8 mouse cellular contexts compared by ENCODE assay signal in the genomic region with DNA sequence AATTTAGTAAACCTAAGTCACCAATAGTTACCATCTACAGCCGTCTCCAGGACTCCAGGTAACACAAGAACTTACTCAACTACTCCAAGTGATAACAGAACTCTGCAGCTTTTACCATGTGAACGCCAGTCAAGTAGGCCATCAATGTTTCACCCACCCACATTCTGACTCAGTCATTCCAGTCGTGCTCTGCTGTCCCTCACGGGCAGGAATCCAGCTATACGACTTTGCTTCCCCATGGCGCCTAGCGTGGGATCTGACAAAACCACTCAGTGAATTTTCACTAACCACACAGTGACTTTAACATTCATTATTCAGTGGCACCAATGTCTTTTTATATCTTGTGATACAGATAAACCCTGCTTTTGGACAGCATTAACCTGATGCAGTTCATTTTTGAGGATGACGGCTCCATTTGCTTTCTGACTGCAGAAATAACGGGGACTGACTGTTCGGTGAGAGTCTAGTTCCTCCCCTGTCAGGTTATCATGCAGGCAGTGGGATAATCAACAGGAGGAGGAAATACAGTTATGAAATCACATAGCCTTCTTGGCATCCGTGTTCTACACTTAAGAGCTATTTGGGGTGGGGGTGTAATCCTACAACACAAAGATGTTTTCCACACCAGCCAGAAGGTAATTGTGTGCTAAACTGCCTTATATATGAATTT.
DNase-seq lines count a peak whose midpoint lies in the region; ATAC-seq and TF ChIP-seq lines count a peak whose summit lies in the region.

No protein-coding gene starts in this region.

- H3K4me2 ChIP-seq in heart, embryonic 14.5 days (ENCODE audit: low read length): peak overlapping the region; percentile 88
- peak overlapping the region; percentile 75 for H3K4me2 ChIP-seq in forebrain, embryonic 12.5 days
- peak overlapping the region; percentile 48 for H3K4me2 ChIP-seq in limb, embryonic 15.5 days

- no peak for ATAC-seq in heart, embryonic 14.5 days (ENCODE audit: insufficient number of reproducible peaks, insufficient read depth, low FRiP score, low read depth)
- ATAC-seq in forebrain, embryonic 12.5 days (ENCODE audit: low FRiP score): no peak
- no peak for ATAC-seq in limb, embryonic 15.5 days (ENCODE audit: insufficient number of reproducible peaks, low FRiP score, low TSS enrichment, low read depth)

- peak in 1 of 2 experiments; percentile 33; a peak in 1 of 4 replicates for TF ChIP-seq POLR2A in MEL (IDR thresholded peaks at IDR 0.05; ENCODE audit: control insufficient read depth in 1 of 2, insufficient read depth in 1 of 2, low read depth in 1 of 2, low read length in 2 of 2, poor library complexity in 1 of 2)

- peak overlapping the region; percentile 10 to 82; a peak in 3 of 4 replicates for H3K4me3 ChIP-seq in heart, embryonic 14.5 days (ENCODE audit: control insufficient read depth in 1 of 2, insufficient read depth in 1 of 2, low read depth in 1 of 2, low read length in 2 of 2)
- peak overlapping the region; percentile 6 to 97; a peak in 3 of 4 replicates for H3K4me3 ChIP-seq in MEL (ENCODE audit: control insufficient read depth in 1 of 2, insufficient read depth in 1 of 2, low read depth in 2 of 2, low read length in 2 of 2)
- peak overlapping the region; percentile 93 for H3K4me3 ChIP-seq in forebrain, embryonic 12.5 days (replicated peaks)
- H3K4me3 ChIP-seq in limb, embryonic 15.5 days: peak overlapping the region; percentile 89

- H3K9ac ChIP-seq in heart, embryonic 14.5 days (ENCODE audit: low read length): peak overlapping the region; percentile 98
- H3K9ac ChIP-seq in MEL (ENCODE audit: control insufficient read depth, low read depth, low read length, poor library complexity, severe bottlenecking): peak overlapping the region; percentile 96
- peak overlapping the region; percentile 99; the same call in 1 of the 2 replicates for H3K9ac ChIP-seq in forebrain, embryonic 12.5 days
- H3K9ac ChIP-seq in limb, embryonic 15.5 days: no peak overlapping the region

- no peaks in the 10 kb centered on the region for H3K27me3 ChIP-seq in heart, embryonic 14.5 days (ENCODE audit: control insufficient read depth, insufficient read depth, low read length)
- no peaks in the 10 kb centered on the region for H3K27me3 ChIP-seq in MEL (ENCODE audit: control insufficient read depth in 1 of 2, insufficient read depth in 2 of 2, low read length in 2 of 2)
- no peaks in the 10 kb centered on the region for H3K27me3 ChIP-seq in forebrain, embryonic 12.5 days
- no peaks in the 10 kb centered on the region for H3K27me3 ChIP-seq in limb, embryonic 15.5 days

- intact Hi-C loops in heart, postnatal 36 days (cut with DNase I): no loop called here

- TF ChIP-seq EP300 in MEL (IDR thresholded peaks at IDR 0.05; ENCODE audit: low read depth in 1 of 2, low read length in 2 of 2): 0 out of 4 replicates have a peak, but pooled peaks of 1 of the 2 experiments have one; percentile 5

- peaks cover 29% of the 10 kb centered on the region for H3K79me2 ChIP-seq in MEL (ENCODE audit: control insufficient read depth, insufficient read depth, low read length, poor library complexity)

- no peak for TF ChIP-seq CTCF in MEL (IDR thresholded peaks at IDR 0.05 in 2 of 3, conservative IDR thresholded peaks at IDR 0.05 in 1 of 3; ENCODE audit: control insufficient read depth in 1 of 3, insufficient read depth in 1 of 3, low read depth in 2 of 3, low read length in 3 of 3, poor library complexity in 1 of 3, severe bottlenecking in 1 of 3)

- H3K36me3 ChIP-seq in heart, embryonic 14.5 days (ENCODE audit: control insufficient read depth, insufficient read depth, low read length): peaks cover 27% of the 10 kb centered on the region
- peaks cover 0 to 23% of the 10 kb centered on the region in 2 experiments; a peak in 3 of 4 replicates for H3K36me3 ChIP-seq in MEL (ENCODE audit: control insufficient read depth in 1 of 2, insufficient read depth in 2 of 2, low read length in 2 of 2)
- peaks cover 23% of the 10 kb centered on the region for H3K36me3 ChIP-seq in forebrain, embryonic 12.5 days (replicated peaks)
- peaks cover 28% of the 10 kb centered on the region for H3K36me3 ChIP-seq in limb, embryonic 15.5 days

- 21% methylated on average over 11 of the region's 11 CpGs for WGBS in heart, embryonic 14.5 days
- 85% methylated on average over 11 of the region's 11 CpGs for WGBS in forebrain, embryonic 12.5 days
- WGBS in limb, embryonic 15.5 days: 59% methylated on average over 11 of the region's 11 CpGs

- no peak for TF ChIP-seq RAD21 in MEL (IDR thresholded peaks at IDR 0.05; ENCODE audit: low read depth, low read length)

- peaks cover 2 to 29% of the 10 kb centered on the region in 2 experiments for H3K4me1 ChIP-seq in heart, embryonic 14.5 days (ENCODE audit: control insufficient read depth in 2 of 2, insufficient read depth in 2 of 2, low read length in 2 of 2)
- H3K4me1 ChIP-seq in MEL (ENCODE audit: control insufficient read depth in 1 of 2, insufficient read depth in 2 of 2, low read length in 2 of 2): peaks cover 4 to 14% of the 10 kb centered on the region in 2 experiments; a peak in 3 of 4 replicates
- peaks cover 26% of the 10 kb centered on the region for H3K4me1 ChIP-seq in forebrain, embryonic 12.5 days
- H3K4me1 ChIP-seq in limb, embryonic 15.5 days: peaks cover 17% of the 10 kb centered on the region

- DNase-seq in heart, postnatal 36 days: no peak
- peak; percentile 74 for DNase-seq in MEL (ENCODE audit: low read depth, low spot score)
- no peak for DNase-seq in spleen, postnatal 14 days (ENCODE audit: low spot score in 2 of 2)
- DNase-seq in cerebellum, postnatal 36 days: no peak
- DNase-seq in ovary, postnatal 36 days (ENCODE audit: low spot score): no peak

- peak overlapping the region; percentile 72 to 98 for H3K27ac ChIP-seq in heart, embryonic 14.5 days (replicated peaks in 1 of 2; ENCODE audit: control insufficient read depth in 1 of 2, insufficient read depth in 1 of 2, low read depth in 2 of 2, low read length in 2 of 2)
- H3K27ac ChIP-seq in MEL (ENCODE audit: control insufficient read depth, low read depth, low read length): peak overlapping the region; percentile 5; the same call in 1 of the 2 replicates
- no peak overlapping the region for H3K27ac ChIP-seq in forebrain, embryonic 12.5 days
- peak overlapping the region; percentile 100; the same call in 1 of the 2 replicates for H3K27ac ChIP-seq in limb, embryonic 15.5 days

- no peaks in the 10 kb centered on the region for H3K9me3 ChIP-seq in heart, embryonic 14.5 days (ENCODE audit: control insufficient read depth, low read length)
- H3K9me3 ChIP-seq in MEL (replicated peaks; ENCODE audit: insufficient read depth, low read length): no peaks in the 10 kb centered on the region
- no peaks in the 10 kb centered on the region for H3K9me3 ChIP-seq in forebrain, embryonic 12.5 days
- no peaks in the 10 kb centered on the region for H3K9me3 ChIP-seq in limb, embryonic 15.5 days

TF ChIP-seq in MEL, 35 proteins besides CTCF, POLR2A, EP300 and RAD21:
- TF ChIP-seq SIN3A (IDR thresholded peaks at IDR 0.05; ENCODE audit: low read length) (no peak; the same call in 1 of the 2 replicates), JUND (IDR thresholded peaks at IDR 0.05; ENCODE audit: low read depth, low read length) (no peak), BHLHE40 (IDR thresholded peaks at IDR 0.05; ENCODE audit: borderline replicate concordance, low read depth, low read length) (no peak), RCOR1 (IDR thresholded peaks at IDR 0.05; ENCODE audit: low read depth, low read length) (no peak), UBTF (IDR thresholded peaks at IDR 0.05; ENCODE audit: borderline replicate concordance, insufficient read depth, low read depth, low read length) (no peak), ZKSCAN1 (IDR thresholded peaks at IDR 0.05; ENCODE audit: low read depth, low read length) (no peak), CHD2 (IDR thresholded peaks at IDR 0.05; ENCODE audit: low read length) (no peak), ZNF384 (IDR thresholded peaks at IDR 0.05; ENCODE audit: low read depth, low read length) (no peak), MEF2A (IDR thresholded peaks at IDR 0.05; ENCODE audit: extremely low read depth, insufficient replicate concordance, low read depth, low read length, poor library complexity, severe bottlenecking) (no peak), GABPA (IDR thresholded peaks at IDR 0.05; ENCODE audit: low read depth, low read length) (no peak), E2F4 (IDR thresholded peaks at IDR 0.05; ENCODE audit: borderline replicate concordance, low read depth, low read length) (no peak), CHD1 (IDR thresholded peaks at IDR 0.05; ENCODE audit: low read depth, low read length) (no peak), USF2 (IDR thresholded peaks at IDR 0.05; ENCODE audit: borderline replicate concordance in 1 of 2, insufficient read depth in 1 of 2, low read depth in 1 of 2, low read length in 2 of 2) (no peak), TBP (IDR thresholded peaks at IDR 0.05; ENCODE audit: low read depth, low read length) (no peak), POLR2AphosphoS2 (IDR thresholded peaks at IDR 0.05; ENCODE audit: low read length) (no peak), MXI1 (IDR thresholded peaks at IDR 0.05; ENCODE audit: low read depth, low read length) (no peak; the same call in 1 of the 2 replicates), ZC3H11A (IDR thresholded peaks at IDR 0.05; ENCODE audit: low read depth, low read length) (no peak), SMC3 (IDR thresholded peaks at IDR 0.05; ENCODE audit: low read depth, low read length) (no peak), USF1 (IDR thresholded peaks at IDR 0.05; ENCODE audit: low read depth, low read length) (no peak)
